Mouse (Mus musculus): ENCODE results near the gene Adat1. TPM values are rescaled to one million over a fixed set of nuclear protein-coding genes. Genes with fewer than 3 reads are reported as not detected.

Adat1 gene
- total RNA-seq, 1 experiment from 2014 or later: 8.3 TPM

Other genes with a start within 250 kb of the Adat1 start
- gene Bcar1, start 248.5 kb downstream of the Adat1 start, total RNA-seq (2017): 0.23 TPM in 1 of 2 replicates, not detected in the other
- gene Cfdp1, start 138.0 kb downstream of the Adat1 start, total RNA-seq (2017): 78.2 and 89.3 TPM in 2 replicates
- gene Tmem170, start 115.6 kb downstream of the Adat1 start, total RNA-seq (2017): 3.7 and 4.1 TPM in 2 replicates
- gene Chst5, start 81.9 kb downstream of the Adat1 start, total RNA-seq (2017): not detected in 2 replicates
- 0.47 and 1.2 TPM in 2 replicates for gene Tmem231, start 58.4 kb downstream of the Adat1 start, total RNA-seq (2017)
- 76.9 and 79.2 TPM in 2 replicates for gene Gabarapl2, start 51.6 kb downstream of the Adat1 start, total RNA-seq (2017)
- 48.9 and 54.5 TPM in 2 replicates for gene Kars, start 19.0 kb upstream of the Adat1 start, total RNA-seq (2017)
- gene Terf2ip, start 19.1 kb upstream of the Adat1 start, total RNA-seq (2017): 16.9 and 24.1 TPM in 2 replicates
- 0.35 TPM in 1 of 2 replicates, not detected in the other for gene Gm6793, start 22.7 kb upstream of the Adat1 start, total RNA-seq (2017)